Mouse (Mus musculus) E14TG2a.4 (cell line): ENCODE measurements around the gene P3h4.
A peak's percentile ranks its signal among the peaks of the same experiment; 100 is the strongest.

ENCODE experiments used
- H3K27me3 ChIP-seq: 2 replicates; pipeline ENCODE4 v1.6.1; 2014; ENCODE audit warnings: low read length, control low read depth; ENCODE audit not compliant: insufficient read depth
- H3K36me3 ChIP-seq: 2 replicates; pipeline ENCODE4 v1.6.1; 2014; ENCODE audit warnings: low read length, control low read depth; ENCODE audit not compliant: insufficient read depth
- H3K4me1 ChIP-seq: replicated peaks from 2 replicates; pipeline ENCODE4 v1.6.1; 2014; ENCODE audit warnings: low read depth, low read length, control low read depth
- H3K4me3 ChIP-seq: replicated peaks from 2 replicates; pipeline ENCODE4 v1.5.1; 2014; ENCODE audit warnings: mild to moderate bottlenecking, low read length
- H3K9me3 ChIP-seq: 2 replicates; pipeline ENCODE4 v1.6.1; 2014; ENCODE audit warnings: low read length, control low read depth
- CTCF ChIP-seq: conservative IDR thresholded peaks from 2 replicates; pipeline ENCODE4 v1.5.1; 2014; ENCODE audit warnings: low read length
- NANOG ChIP-seq: IDR thresholded peaks from 2 replicates; pipeline ENCODE4 v1.6.1; 2014; ENCODE audit warnings: borderline replicate concordance, low read length, mixed read lengths
- POU5F1 ChIP-seq: IDR thresholded peaks from 2 replicates; pipeline ENCODE4 v1.6.1; 2014; ENCODE audit warnings: low read length, borderline replicate concordance

The P3h4 gene

DNA sequence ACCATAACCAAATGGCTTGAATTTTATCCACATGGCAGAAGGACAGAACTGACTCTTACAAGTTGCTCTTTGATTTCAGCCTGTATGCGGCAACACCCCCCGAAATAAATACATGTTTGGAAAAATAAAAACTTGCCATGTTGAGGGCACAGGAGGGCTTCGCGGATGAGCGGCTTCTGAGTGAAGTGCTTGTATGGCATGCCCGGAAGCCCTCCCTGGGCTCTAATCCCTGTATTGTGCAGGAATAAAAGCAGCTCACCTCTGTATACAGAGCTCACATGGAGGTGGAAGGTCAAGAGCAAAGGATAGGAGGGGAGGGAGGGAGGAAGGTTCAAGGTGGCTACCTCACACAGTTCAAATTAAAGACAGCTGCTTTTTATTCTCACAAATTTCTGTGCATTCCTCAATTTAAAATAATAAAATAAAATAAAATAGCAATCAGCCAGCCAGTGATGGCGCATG lies 22.7 kb downstream of the P3h4 start:
- H3K27me3 ChIP-seq = no peaks in the 10 kb centered on the region
- no peaks in the 10 kb centered on the region for H3K9me3 ChIP-seq
- peaks cover 38% of the 10 kb centered on the region for H3K36me3 ChIP-seq
- peaks cover 99% of the 10 kb centered on the region for H3K4me1 ChIP-seq
- peak overlapping the region; percentile 70 for H3K4me3 ChIP-seq
- peak; percentile 44; the same call in 1 of the 2 replicates for TF ChIP-seq NANOG
- no peak for TF ChIP-seq POU5F1

DNA sequence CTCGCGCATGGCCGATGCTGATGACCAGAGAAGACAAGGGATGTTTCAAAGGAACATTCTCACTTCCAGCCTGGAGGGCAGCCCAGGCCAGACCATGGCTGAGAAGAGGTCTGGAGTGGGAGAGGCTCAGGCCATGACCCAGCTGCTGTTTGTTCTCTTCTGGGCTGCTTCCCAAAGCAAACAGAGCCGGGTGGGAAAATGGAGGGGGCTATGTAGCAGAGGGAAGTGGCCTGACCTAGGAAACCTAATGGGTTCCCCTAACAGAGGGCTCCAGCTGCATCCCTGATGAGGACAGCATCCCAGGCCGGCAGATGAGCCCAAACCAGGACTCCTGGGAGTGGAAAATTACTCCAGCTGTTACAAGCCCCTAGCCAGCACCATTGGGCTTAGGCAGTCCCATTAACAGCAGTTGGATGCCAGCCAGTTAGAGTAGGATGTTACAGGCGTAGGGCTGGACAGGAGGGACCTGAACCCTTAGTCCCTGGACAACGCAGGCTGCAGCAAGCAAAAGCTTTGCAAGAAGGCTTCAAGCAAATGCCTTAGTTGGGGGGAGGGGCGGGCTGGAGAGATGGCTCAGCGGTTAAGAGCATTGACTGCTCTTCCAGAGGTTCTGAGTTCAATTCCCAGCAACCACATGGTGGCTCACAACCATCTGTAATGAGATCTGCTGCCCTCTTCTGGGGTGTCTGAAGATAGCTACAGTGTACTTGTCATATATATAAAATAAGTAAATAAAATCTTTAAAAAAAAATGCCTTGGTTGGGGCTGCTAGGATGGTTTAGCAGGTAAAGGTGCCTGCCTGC lies 23.4 kb downstream of the P3h4 start:
- Histone ChIP-seq H3K4me3 (peak overlapping the region; percentile 70), H3K36me3 (peaks cover 38% of the 10 kb centered on the region), H3K4me1 (peaks cover 99% of the 10 kb centered on the region), H3K9me3 (no peaks in the 10 kb centered on the region), H3K27me3 (no peaks in the 10 kb centered on the region)
- TF ChIP-seq CTCF (no peak), NANOG (no peak), POU5F1 (no peak)

DNA sequence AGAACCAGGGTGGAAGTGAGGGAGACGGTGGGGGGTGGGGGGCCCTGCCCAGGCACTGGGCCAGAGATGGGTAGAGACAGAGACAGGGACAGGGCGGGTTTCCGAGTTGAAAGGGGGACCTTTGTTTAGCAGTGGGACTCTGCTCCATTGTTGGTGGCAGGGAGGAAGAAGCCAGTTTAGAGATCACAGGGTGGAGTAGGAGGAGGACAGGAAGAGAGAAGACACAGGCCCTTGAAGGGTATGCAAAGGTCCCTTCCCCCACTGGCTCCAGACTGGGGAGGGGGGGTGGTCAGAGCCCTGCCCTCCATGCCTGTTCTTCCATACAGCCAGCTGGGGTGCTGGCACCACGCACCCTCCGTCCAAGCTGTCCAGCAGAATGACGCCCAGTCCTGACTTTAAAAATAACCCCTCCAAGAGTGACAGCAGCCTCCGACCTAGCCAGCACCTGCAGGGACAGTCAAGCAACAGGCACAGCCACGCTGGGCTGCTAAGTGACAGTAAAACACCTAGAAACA lies 24.6 kb downstream of the P3h4 start:
- H3K27me3 ChIP-seq = no peaks in the 10 kb centered on the region
- peak overlapping the region; percentile 70 for H3K4me3 ChIP-seq
- peaks cover 49% of the 10 kb centered on the region for H3K36me3 ChIP-seq
- H3K9me3 ChIP-seq = no peaks in the 10 kb centered on the region
- TF ChIP-seq CTCF (no peak), POU5F1 (no peak), NANOG (no peak)
- H3K4me1 ChIP-seq = peaks cover 99% of the 10 kb centered on the region

DNA sequence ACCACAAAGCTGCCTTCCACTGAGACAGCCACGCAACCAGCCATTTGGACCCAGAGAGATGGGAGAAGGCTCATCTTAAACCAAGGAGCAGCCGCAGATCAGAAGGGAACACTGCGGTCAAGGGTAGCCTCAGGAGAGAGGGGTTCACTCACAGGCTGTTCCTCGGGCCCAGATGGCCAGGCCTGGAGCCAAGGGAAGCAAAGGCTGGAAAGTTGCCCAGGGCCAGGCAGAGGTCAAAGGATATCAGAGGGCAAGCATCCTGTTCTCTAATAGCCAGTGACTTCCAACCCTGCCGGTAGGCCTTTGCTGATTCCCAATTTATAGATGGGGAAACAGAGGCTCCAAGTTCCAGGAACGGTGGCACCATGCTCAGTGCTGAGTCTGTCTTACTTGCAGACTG lies 26.0 kb downstream of the P3h4 start:
- TF ChIP-seq CTCF = no peak
- TF ChIP-seq POU5F1 = no peak
- TF ChIP-seq NANOG = no peak
- Histone ChIP-seq H3K4me1 (peaks cover 99% of the 10 kb centered on the region), H3K36me3 (peaks cover 49% of the 10 kb centered on the region), H3K9me3 (no peaks in the 10 kb centered on the region), H3K27me3 (no peaks in the 10 kb centered on the region), H3K4me3 (peak overlapping the region; percentile 70)

DNA sequence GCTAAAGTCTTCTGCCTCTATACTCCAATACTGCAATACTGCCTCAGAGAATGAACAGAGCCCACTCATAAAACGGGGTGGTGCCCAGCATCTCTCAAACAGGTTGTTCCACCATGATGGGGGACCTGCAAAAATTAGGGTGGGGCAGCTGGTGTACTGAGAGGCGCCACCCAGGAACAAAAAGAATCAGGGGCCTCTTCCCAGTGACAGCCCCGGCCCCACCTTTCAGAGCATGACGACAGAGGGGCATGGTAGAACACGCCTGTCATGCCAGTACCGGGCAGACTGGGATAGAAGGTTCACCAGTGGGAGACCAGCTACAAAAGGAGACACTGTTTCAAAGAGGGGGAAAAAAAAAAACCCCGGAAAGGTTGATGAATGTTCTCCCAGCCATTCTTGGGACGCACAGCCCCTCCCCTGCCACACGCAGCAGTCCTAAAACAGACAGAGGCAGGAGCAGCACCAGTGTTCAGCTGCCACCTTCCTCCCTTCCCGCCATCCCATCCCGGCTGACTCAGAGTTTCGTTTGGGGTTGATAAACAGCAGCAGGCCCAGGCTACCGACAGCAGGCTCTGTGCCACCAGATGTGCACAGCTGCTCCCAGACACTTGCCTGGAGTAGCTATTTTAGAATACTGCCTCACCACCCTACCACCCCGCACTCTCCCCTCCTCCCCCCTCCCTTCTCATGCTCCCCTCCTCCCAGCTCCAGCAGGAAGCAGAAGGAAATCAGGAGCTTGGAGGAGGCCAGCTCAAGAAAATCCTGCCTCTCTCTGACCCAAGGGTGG lies 26.9 kb downstream of the P3h4 start:
- no peak for TF ChIP-seq NANOG
- no peak for TF ChIP-seq POU5F1
- no peak for TF ChIP-seq CTCF
- peaks cover 49% of the 10 kb centered on the region for H3K36me3 ChIP-seq
- H3K4me3 ChIP-seq = peak overlapping the region; percentile 70
- H3K4me1 ChIP-seq = peaks cover 99% of the 10 kb centered on the region
- no peaks in the 10 kb centered on the region for H3K27me3 ChIP-seq
- H3K9me3 ChIP-seq = no peaks in the 10 kb centered on the region

DNA sequence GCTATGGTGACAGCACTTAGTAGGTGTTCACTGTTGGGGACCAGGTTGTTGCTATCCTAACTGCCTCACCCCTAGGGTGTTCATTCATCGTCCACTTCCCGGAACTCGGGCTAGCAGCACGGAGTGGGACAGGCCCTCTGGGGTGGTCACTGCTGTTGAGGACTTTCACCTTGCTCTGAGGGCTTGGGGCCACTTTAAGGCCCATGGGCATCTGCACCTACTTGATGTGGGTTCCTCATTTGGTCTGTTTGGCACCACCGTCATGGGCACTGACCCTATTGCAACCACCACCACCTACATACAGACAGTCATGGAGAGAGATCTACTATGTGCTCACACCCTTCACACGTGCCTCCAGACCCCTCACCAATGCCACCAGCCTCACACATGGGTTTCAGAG lies 27.5 kb downstream of the P3h4 start:
- peaks cover 52% of the 10 kb centered on the region for H3K36me3 ChIP-seq
- H3K27me3 ChIP-seq = no peaks in the 10 kb centered on the region
- peak overlapping the region; percentile 70 for H3K4me3 ChIP-seq
- TF ChIP-seq NANOG (no peak), POU5F1 (no peak), CTCF (no peak)
- H3K9me3 ChIP-seq = no peaks in the 10 kb centered on the region
- H3K4me1 ChIP-seq = peaks cover 99% of the 10 kb centered on the region

DNA sequence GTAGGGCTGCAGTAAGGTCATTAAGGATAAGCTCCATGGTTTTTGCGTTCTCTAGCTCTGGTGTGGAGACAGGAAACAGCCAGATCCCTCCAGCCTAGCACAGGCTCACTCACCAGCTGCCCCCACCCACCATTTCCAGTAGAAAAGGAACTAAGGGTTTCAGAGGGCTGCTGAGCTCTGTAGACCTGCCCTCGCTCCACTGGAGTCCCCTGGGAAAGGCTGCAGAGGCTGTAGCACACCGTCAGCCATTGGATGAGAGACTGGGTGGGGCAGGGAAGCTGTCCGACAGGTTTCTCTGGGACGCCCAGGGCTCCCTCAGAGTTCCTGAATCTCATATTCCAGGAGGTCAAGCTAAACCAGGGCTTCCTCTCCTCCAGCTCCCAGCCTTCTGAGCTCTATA lies 28.1 kb downstream of the P3h4 start:
- H3K9me3 ChIP-seq = no peaks in the 10 kb centered on the region
- TF ChIP-seq NANOG = no peak
- TF ChIP-seq CTCF = no peak
- no peak for TF ChIP-seq POU5F1

DNA sequence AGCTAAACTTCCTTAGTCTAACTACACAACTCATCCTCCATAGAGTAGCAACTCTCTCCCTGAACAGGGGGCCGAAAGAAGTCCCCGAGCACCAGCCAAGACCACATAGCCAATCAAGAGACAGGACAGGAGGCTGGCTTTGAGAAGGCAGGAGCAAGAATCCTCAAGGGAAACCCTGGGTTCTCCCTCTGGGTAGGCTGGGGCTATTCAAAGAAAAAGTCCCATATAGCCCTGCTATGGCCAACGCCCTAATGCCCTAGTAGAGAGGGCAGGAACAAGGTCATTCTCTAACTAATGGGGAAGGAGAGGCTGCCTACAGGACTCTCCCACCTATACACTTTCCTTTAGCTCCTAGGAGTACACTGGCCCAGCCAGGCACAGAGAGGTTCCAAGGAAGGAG lies 29.6 kb downstream of the P3h4 start:
- H3K27me3 ChIP-seq = no peaks in the 10 kb centered on the region
- peaks cover 69% of the 10 kb centered on the region for H3K36me3 ChIP-seq
- no peaks in the 10 kb centered on the region for H3K9me3 ChIP-seq
- H3K4me1 ChIP-seq = peaks cover 96% of the 10 kb centered on the region
- TF ChIP-seq NANOG (no peak), CTCF (no peak), POU5F1 (no peak)
- peak overlapping the region; percentile 70 for H3K4me3 ChIP-seq

More for the DNA sequence above, 28.1 kb downstream of the P3h4 start:
- Histone ChIP-seq H3K4me3 (peak overlapping the region; percentile 70), H3K36me3 (peaks cover 57% of the 10 kb centered on the region), H3K27me3 (no peaks in the 10 kb centered on the region), H3K4me1 (peaks cover 99% of the 10 kb centered on the region)
